Mouse (Mus musculus): ENCODE data around the gene Usp35. TPM values are rescaled to one million over a fixed set of nuclear protein-coding genes. Genes with fewer than 3 reads are reported as not detected.

The Usp35 gene
- total and polyA plus RNA-seq, 3 experiments, result 0.58 to 2.2 TPM; not detected in 1

- no peak for DNase-seq (ENCODE audit: low read depth, low spot score)
- Histone ChIP-seq H3K9me3 (replicated peaks; ENCODE audit: insufficient read depth, low read length) (no peaks in the 10 kb centered on the region), H3K79me2 (ENCODE audit: control insufficient read depth, insufficient read depth, low read length, poor library complexity) (no peaks in the 10 kb centered on the region), H3K27ac (ENCODE audit: control insufficient read depth, low read depth, low read length) (no peak overlapping the region), H3K4me1 (ENCODE audit: control insufficient read depth in 1 of 2, insufficient read depth in 2 of 2, low read length in 2 of 2) (peaks cover 2 to 7% of the 10 kb centered on the region in 2 experiments; a peak in 3 of 4 replicates), H3K4me3 (ENCODE audit: control insufficient read depth in 1 of 2, insufficient read depth in 1 of 2, low read depth in 2 of 2, low read length in 2 of 2) (no peak overlapping the region), H3K36me3 (ENCODE audit: control insufficient read depth in 1 of 2, insufficient read depth in 2 of 2, low read length in 2 of 2) (0 out of 4 replicates have a peak, but pooled peaks cover 0 to 3% of the 10 kb centered on the region in 2 experiments), H3K27me3 (ENCODE audit: control insufficient read depth in 1 of 2, insufficient read depth in 2 of 2, low read length in 2 of 2) (no peaks in the 10 kb centered on the region), H3K9ac (ENCODE audit: control insufficient read depth, low read depth, low read length, poor library complexity, severe bottlenecking) (no peak overlapping the region)
- TF ChIP-seq USF1 (IDR thresholded peaks at IDR 0.05; ENCODE audit: low read depth, low read length), result no peak
- TF ChIP-seq HCFC1 (IDR thresholded peaks at IDR 0.05; ENCODE audit: low read depth, low read length), result no peak
- no peak for TF ChIP-seq NELFE (IDR thresholded peaks at IDR 0.05; ENCODE audit: low read depth, low read length)
- no peak for TF ChIP-seq JUND (IDR thresholded peaks at IDR 0.05; ENCODE audit: low read depth, low read length)
- no peak for TF ChIP-seq MYB (IDR thresholded peaks at IDR 0.05; ENCODE audit: low read depth, low read length)
- no peak for TF ChIP-seq ZMIZ1 (IDR thresholded peaks at IDR 0.05; ENCODE audit: low read depth, low read length)
- TF ChIP-seq E2F4 (IDR thresholded peaks at IDR 0.05; ENCODE audit: borderline replicate concordance, low read depth, low read length), result no peak
- no peak for TF ChIP-seq CHD1 (IDR thresholded peaks at IDR 0.05; ENCODE audit: low read depth, low read length)
- TF ChIP-seq TAL1 (IDR thresholded peaks at IDR 0.05; ENCODE audit: low read length), result no peak
- no peak for TF ChIP-seq MAZ (IDR thresholded peaks at IDR 0.05; ENCODE audit: low read depth, low read length)
- no peak for TF ChIP-seq MAX (IDR thresholded peaks at IDR 0.05; ENCODE audit: low read length)
- TF ChIP-seq MXI1 (IDR thresholded peaks at IDR 0.05; ENCODE audit: low read depth, low read length), result no peak
- no peak for TF ChIP-seq ZC3H11A (IDR thresholded peaks at IDR 0.05; ENCODE audit: low read depth, low read length)
- no peak for TF ChIP-seq ZNF384 (IDR thresholded peaks at IDR 0.05; ENCODE audit: low read depth, low read length)
- no peak for TF ChIP-seq ETS1 (IDR thresholded peaks at IDR 0.05; ENCODE audit: low read depth, low read length)
- TF ChIP-seq GATA1 (IDR thresholded peaks at IDR 0.05; ENCODE audit: low read depth, low read length), result no peak
- no peak for TF ChIP-seq CHD2 (IDR thresholded peaks at IDR 0.05; ENCODE audit: low read length)
Measured at GRCm38 (mm10) chr7:97349438-97349837, 17.6 kb upstream of the Usp35 start.

DNA sequence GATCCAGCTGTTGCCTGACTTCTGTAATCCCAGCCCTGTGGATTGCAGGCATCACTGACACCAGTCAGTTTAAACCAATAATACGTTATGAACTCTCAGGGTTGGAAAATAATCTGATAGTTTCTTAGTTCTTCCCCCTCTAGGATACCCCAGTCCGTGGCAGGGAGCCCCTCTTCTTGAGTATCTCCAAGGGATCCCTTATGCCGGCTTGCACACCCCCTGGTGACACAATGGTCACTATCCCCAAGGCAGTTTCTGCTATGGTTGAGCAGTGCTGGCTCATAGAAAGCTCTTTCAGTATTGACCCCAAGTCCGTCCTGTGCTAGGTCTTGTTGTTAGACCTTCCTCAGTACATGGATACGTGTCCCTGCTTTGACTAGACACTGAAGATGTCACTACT is 17.0 kb upstream of the Usp35 start:
- 0 out of 4 replicates have a peak, but pooled peaks cover 0 to 3% of the 10 kb centered on the region in 2 experiments for H3K36me3 ChIP-seq (ENCODE audit: control insufficient read depth in 1 of 2, insufficient read depth in 2 of 2, low read length in 2 of 2)
- no peaks in the 10 kb centered on the region for H3K27me3 ChIP-seq (ENCODE audit: control insufficient read depth in 1 of 2, insufficient read depth in 2 of 2, low read length in 2 of 2)
- peaks cover 2 to 7% of the 10 kb centered on the region in 2 experiments; a peak in 3 of 4 replicates for H3K4me1 ChIP-seq (ENCODE audit: control insufficient read depth in 1 of 2, insufficient read depth in 2 of 2, low read length in 2 of 2)
- H3K79me2 ChIP-seq (ENCODE audit: control insufficient read depth, insufficient read depth, low read length, poor library complexity), result no peaks in the 10 kb centered on the region
- no peak overlapping the region for H3K27ac ChIP-seq (ENCODE audit: control insufficient read depth, low read depth, low read length)
- H3K9ac ChIP-seq (ENCODE audit: control insufficient read depth, low read depth, low read length, poor library complexity, severe bottlenecking), result no peak overlapping the region
- H3K4me3 ChIP-seq (ENCODE audit: control insufficient read depth in 1 of 2, insufficient read depth in 1 of 2, low read depth in 2 of 2, low read length in 2 of 2), result no peak overlapping the region
- TF ChIP-seq GABPA (IDR thresholded peaks at IDR 0.05; ENCODE audit: low read depth, low read length) (no peak), USF1 (IDR thresholded peaks at IDR 0.05; ENCODE audit: low read depth, low read length) (no peak), MYB (IDR thresholded peaks at IDR 0.05; ENCODE audit: low read depth, low read length) (no peak)
- no peak for DNase-seq (ENCODE audit: low read depth, low spot score)
- no peaks in the 10 kb centered on the region for H3K9me3 ChIP-seq (replicated peaks; ENCODE audit: insufficient read depth, low read length)
